Mouse (Mus musculus) liver, embryonic 12.5 days (tissue): Measurements from ENCODE around the gene C530008M17Rik. TPM values are rescaled to one million over a fixed set of nuclear protein-coding genes. Genes with fewer than 3 reads are reported as not detected.

Source experiments
- ATAC-seq: fragments of 200-750 bp; cut with Nextera tagmentation; 2 replicates; pipeline ENCODE4 v1.8.0; 2017; ENCODE audit warnings: moderate number of reproducible peaks, mild to moderate bottlenecking, moderate library complexity
- H3K27ac ChIP-seq: fragments of 300-500 bp; sonication (generic); 2 replicates; pipeline ENCODE4 v1.5.1; 2016; ENCODE audit warnings: mild to moderate bottlenecking
- H3K27me3 ChIP-seq: fragments of 300-500 bp; sonication (generic); replicated peaks from 2 replicates; pipeline ENCODE4 v1.6.1; 2016; ENCODE audit warnings: mild to moderate bottlenecking, moderate library complexity
- H3K36me3 ChIP-seq: fragments of 300-500 bp; sonication (generic); 2 replicates; pipeline ENCODE4 v1.6.1; 2016; ENCODE audit warnings: mild to moderate bottlenecking, moderate library complexity
- H3K4me1 ChIP-seq: fragments of 300-500 bp; sonication (generic); 2 replicates; pipeline ENCODE4 v1.6.1; 2016
- H3K4me2 ChIP-seq: fragments of 300-500 bp; sonication (generic); 2 replicates; pipeline ENCODE4 v1.6.1; 2016; ENCODE audit warnings: mild to moderate bottlenecking, moderate library complexity
- H3K4me3 ChIP-seq: fragments of 300-500 bp; sonication (generic); 2 replicates; pipeline ENCODE4 v1.5.1; 2016; ENCODE audit warnings: mild to moderate bottlenecking, moderate library complexity
- H3K9ac ChIP-seq: fragments of 300-500 bp; sonication (generic); 2 replicates; pipeline ENCODE4 v1.6.1; 2016; ENCODE audit warnings: mild to moderate bottlenecking, moderate library complexity
- H3K9me3 ChIP-seq: fragments of 300-500 bp; sonication (generic); replicated peaks from 2 replicates; pipeline ENCODE4 v1.6.1; 2016; ENCODE audit warnings: mild to moderate bottlenecking, moderate library complexity
- WGBS: fragments of 180-500 bp; shearing (Covaris S2); methylation state at CpG from one replicate; pipeline ENCODE4 v1.1.7; 2016; ENCODE audit not compliant: insufficient replicate concordance; 5-methylcytosine and 5-hydroxymethylcytosine counted together
- polyA plus RNA-seq: library from polyadenylated mRNA; unstranded; fragments of >200 nt; fragmentation: Nextera tagmentation; extraction: Ambion mirVana; gene quantifications from 2 replicates; pipeline ENCODE4 v1.2.1, GENCODE M21; 2016

Gene C530008M17Rik
- polyA plus RNA-seq, 1 experiment from 2014 or later = 12.2 TPM

DNA sequence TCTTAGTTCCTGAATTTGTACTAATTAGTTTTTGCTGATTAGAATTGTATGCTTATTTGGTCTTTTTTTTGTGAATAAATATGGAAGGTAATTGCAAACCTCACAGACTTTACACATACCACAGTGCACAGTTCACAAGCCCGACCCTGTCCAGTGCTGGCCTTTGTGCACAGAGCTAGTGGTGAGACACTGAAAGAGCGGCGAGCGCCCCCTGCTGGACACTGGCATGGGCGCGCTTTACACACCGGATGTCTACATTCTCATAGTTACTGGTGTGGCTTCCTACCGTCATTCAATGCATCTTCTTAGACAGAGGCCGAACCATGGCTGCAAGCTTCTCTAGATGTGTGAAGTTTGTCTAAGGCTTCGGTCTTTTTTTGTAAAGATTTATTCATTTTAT is 197.2 kb downstream of the C530008M17Rik start:
- Histone ChIP-seq H3K9me3 (no peaks in the 10 kb centered on the region), H3K9ac (no peak overlapping the region), H3K36me3 (0 out of 2 replicates have a peak, but pooled peaks cover 4% of the 10 kb centered on the region), H3K4me3 (no peak overlapping the region), H3K27me3 (peaks cover 45% of the 10 kb centered on the region), H3K4me1 (peaks cover 20% of the 10 kb centered on the region), H3K4me2 (no peak overlapping the region), H3K27ac (no peak overlapping the region)
- peak; percentile 69 for ATAC-seq
- 6% methylated on average over 10 of the region's 10 CpGs for WGBS

DNA sequence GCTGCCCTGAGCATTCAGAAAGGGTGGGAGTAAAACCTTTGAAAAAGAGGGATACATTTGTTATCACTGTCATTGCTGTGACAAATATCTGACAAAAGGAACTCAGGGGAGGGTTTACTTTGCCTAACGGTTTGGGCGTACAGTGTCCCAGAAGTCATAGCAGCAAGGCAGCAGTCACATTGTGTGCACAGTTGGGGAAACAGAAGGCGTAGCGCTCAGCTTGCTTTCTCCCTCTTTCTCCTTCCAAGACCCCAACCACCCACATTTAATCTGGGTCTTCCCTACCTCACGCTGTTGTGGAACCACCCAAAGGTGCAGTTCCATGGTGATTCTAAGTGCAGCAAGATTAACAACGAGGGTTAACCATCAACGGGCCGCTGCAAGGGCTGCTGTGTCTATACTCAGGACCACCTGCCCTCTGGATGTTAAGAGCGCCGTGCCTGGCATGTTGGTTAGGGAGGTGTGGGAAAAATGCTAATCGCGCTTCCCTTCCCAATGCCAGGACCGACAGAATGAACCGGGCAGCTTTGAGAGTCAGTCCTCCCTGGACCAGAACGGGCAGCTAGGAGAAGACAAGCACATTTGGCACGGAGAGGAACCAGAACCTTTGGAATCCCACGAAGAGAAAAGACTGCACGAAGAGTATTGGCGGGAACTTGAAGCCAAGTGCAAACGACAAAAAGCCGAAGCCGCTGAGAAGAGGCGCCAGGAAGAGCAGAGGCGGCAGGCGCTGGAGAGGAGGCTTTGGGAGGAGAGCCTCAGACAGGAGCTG is 199.7 kb downstream of the C530008M17Rik start:
- H3K4me1 ChIP-seq = peaks cover 20% of the 10 kb centered on the region
- no peak overlapping the region for H3K27ac ChIP-seq
- H3K4me2 ChIP-seq = peak overlapping the region; percentile 62
- peak overlapping the region; percentile 37 for H3K4me3 ChIP-seq
- no peak overlapping the region for H3K9ac ChIP-seq
- no peak for ATAC-seq
- H3K27me3 ChIP-seq = peaks cover 59% of the 10 kb centered on the region
- peaks cover 10% of the 10 kb centered on the region; the same call in 1 of the 2 replicates for H3K36me3 ChIP-seq
- 24% methylated on average over 25 of the region's 25 CpGs for WGBS
- H3K9me3 ChIP-seq = no peaks in the 10 kb centered on the region

DNA sequence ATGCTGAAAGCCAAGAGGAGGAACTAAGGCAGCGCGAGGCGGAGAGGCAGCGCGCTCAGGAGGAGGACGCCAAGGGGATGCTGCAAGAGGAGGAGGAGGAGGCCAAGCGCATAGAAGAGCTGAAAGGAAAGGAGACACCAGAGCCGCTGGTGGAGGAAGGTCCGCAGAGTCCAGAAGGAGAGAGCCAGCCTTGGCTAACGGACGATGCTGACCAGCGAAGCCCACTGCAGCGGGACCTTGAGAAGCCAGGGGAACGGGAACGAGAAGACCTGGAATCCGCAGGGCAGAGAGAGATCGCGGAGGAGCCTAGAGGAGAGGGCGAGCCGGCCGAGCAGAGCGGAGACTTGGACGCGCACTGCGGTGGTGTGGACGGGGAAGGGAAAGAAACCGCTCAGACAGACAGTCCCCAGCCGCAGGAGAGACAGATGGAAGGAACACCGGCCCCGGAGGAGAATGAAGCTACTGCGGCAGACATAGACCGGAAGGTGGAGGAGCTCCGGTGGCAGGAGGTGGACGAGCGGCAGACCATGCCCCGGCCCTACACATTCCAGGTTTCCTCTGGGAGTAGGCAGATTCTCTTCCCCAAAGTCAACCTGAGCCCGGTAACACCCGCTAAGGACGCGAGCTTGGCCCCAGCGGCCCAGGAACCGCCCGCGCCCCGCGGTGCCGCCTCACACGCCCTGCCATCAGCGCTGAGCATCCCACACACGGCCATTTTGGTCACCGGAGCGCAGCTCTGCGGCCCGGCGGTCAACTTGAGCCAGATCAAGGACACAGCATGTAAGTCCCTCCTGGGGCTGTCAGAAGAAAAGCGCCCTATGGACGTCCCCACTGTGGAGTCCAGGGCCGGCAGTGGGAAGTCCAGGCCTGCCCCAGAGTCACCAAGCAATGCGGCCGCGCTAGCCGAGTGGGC is 201.0 kb downstream of the C530008M17Rik start:
- peaks cover 8% of the 10 kb centered on the region; the same call in 1 of the 2 replicates for H3K36me3 ChIP-seq
- 11% methylated on average over 62 of the region's 62 CpGs for WGBS
- H3K27me3 ChIP-seq = peaks cover 59% of the 10 kb centered on the region
- no peak for ATAC-seq
- peak overlapping the region; percentile 37 for H3K4me3 ChIP-seq
- H3K9ac ChIP-seq = no peak overlapping the region
- H3K4me1 ChIP-seq = peaks cover 20% of the 10 kb centered on the region
- H3K27ac ChIP-seq = no peak overlapping the region
- H3K4me2 ChIP-seq = peak overlapping the region; percentile 62
- H3K9me3 ChIP-seq = no peaks in the 10 kb centered on the region

DNA sequence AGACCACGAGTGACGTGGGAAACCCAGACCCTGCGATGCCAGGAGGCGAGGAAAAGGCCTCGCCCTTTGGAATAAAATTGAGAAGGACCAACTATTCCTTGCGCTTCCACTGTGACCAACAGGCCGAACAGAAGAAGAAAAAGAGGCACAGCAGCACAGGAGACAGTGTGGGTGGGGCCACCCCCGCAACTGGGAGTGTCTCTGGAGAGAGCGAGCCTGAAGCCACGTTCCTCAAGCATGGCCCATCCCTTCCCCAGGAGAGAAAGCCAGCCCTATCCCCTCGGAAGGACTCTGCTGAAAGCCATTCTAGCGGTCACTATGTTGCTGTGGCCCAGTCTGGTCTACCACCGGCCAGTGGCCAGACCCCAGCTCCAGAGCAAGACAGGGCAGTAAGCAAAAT is 202.1 kb downstream of the C530008M17Rik start:
- ATAC-seq = no peak

DNA sequence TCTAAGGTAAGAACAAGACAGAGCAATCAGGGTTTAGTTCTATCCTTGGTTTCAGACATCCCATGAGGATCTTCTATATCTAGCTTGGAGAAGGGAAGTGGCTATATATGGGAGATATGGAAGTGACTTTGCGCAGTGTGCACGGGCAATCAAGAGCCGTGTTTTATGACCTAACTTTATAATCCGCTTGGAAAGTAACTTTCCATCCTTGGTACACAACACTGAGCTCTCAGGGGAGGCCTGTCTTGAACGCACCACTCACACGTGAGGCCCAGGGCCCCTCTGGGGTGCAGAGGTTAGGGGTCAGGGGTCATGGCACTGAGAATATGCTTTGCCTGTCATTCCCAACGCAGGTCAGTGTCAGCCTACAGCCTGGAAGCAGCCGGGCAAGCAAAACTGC is 210.5 kb downstream of the C530008M17Rik start:
- peaks cover 11% of the 10 kb centered on the region; the same call in 1 of the 2 replicates for H3K36me3 ChIP-seq
- H3K4me2 ChIP-seq = no peak overlapping the region
- no peaks in the 10 kb centered on the region for H3K9me3 ChIP-seq
- no peak overlapping the region for H3K9ac ChIP-seq
- no peak overlapping the region for H3K27ac ChIP-seq
- H3K4me3 ChIP-seq = no peak overlapping the region
- peaks cover 7% of the 10 kb centered on the region; the same call in 1 of the 2 replicates for H3K4me1 ChIP-seq
- ATAC-seq = no peak
- H3K27me3 ChIP-seq = no peaks in the 10 kb centered on the region
- WGBS = 79% methylated on average over 8 of the region's 8 CpGs

More for the DNA sequence above, 202.1 kb downstream of the C530008M17Rik start:
- peaks cover 6% of the 10 kb centered on the region; the same call in 1 of the 2 replicates for H3K36me3 ChIP-seq
- H3K4me3 ChIP-seq = no peak overlapping the region
- no peaks in the 10 kb centered on the region for H3K9me3 ChIP-seq
- no peak overlapping the region for H3K27ac ChIP-seq
- H3K27me3 ChIP-seq = peaks cover 59% of the 10 kb centered on the region
- H3K4me2 ChIP-seq = no peak overlapping the region
- H3K4me1 ChIP-seq = peaks cover 20% of the 10 kb centered on the region
- no peak overlapping the region for H3K9ac ChIP-seq
- WGBS = 58% methylated on average over 13 of the region's 13 CpGs

DNA sequence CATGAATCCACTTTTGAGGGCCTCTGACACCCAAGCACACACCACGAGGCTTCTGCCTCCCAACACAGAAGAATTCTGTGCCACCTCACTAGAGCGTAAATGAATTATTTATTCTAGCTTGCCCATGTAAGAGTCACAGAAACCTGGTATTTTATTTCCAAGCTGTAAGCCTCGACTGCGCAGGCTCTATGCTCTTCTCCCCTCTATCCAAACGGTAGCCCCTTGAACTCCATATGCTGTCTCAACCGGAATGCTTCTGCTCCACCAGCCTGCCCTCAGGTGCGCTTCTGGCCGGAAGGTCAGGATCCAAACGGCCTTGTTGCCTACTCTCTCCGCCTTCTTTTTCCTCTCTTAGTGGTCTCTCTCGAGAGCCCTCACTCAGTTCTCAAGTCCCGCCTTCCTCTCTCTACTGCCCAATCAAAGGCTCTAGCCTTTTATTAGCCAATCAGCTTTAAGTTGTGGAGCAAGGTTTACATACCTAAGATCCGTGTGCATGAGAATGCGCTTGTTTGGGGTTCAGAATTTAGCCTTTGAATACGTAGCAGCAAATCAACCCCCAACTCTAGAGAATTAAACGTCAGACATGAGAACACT is 212.5 kb downstream of the C530008M17Rik start:
- peak; percentile 82 for ATAC-seq
- Histone ChIP-seq H3K4me2 (peak overlapping the region; percentile 72), H3K9ac (peak overlapping the region; percentile 52; the same call in 1 of the 2 replicates), H3K9me3 (no peaks in the 10 kb centered on the region), H3K27ac (no peak overlapping the region), H3K4me3 (peak overlapping the region; percentile 52), H3K27me3 (no peaks in the 10 kb centered on the region), H3K4me1 (peaks cover 7% of the 10 kb centered on the region; the same call in 1 of the 2 replicates), H3K36me3 (peaks cover 17% of the 10 kb centered on the region)
- WGBS = 19% methylated on average over 16 of the region's 16 CpGs

DNA sequence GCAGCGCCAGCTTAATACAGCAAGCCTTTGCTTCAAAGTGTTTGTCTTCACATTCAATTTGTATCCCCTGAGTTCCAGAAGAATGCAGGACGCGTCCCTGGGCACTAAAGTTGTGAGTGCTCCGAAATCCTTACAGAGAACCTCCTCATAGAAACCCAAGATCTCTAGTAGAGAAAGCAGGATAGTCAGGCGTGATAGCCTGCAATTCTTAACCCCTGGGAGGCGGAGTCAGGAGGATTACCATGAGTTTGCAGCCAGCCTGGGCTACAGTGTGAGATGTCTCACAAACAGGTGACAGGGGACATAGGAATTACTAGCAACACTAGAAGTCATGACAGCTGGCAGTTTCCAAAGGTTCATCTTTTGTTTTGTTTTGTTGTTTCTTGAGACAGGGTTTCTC is 213.2 kb downstream of the C530008M17Rik start:
- WGBS = 40% methylated on average over 6 of the region's 6 CpGs
- Histone ChIP-seq H3K27me3 (no peaks in the 10 kb centered on the region), H3K9me3 (no peaks in the 10 kb centered on the region), H3K36me3 (peaks cover 20% of the 10 kb centered on the region), H3K4me1 (peaks cover 7% of the 10 kb centered on the region; the same call in 1 of the 2 replicates), H3K27ac (no peak overlapping the region), H3K4me2 (peak overlapping the region; percentile 72), H3K9ac (peak overlapping the region; percentile 52; the same call in 1 of the 2 replicates), H3K4me3 (peak overlapping the region; percentile 52)
- ATAC-seq = no peak

GRCm38 (mm10) chr5:76876106-76876758 is 219.9 kb downstream of the C530008M17Rik start:
- H3K4me2 ChIP-seq = no peak overlapping the region
- ATAC-seq = no peak
- peaks cover 51% of the 10 kb centered on the region for H3K36me3 ChIP-seq
- no peaks in the 10 kb centered on the region for H3K9me3 ChIP-seq
- no peaks in the 10 kb centered on the region for H3K27me3 ChIP-seq
- no peak overlapping the region for H3K4me3 ChIP-seq
- H3K4me1 ChIP-seq = no peaks in the 10 kb centered on the region
- no peak overlapping the region for H3K9ac ChIP-seq
- WGBS = 87% methylated on average over 25 of the region's 25 CpGs
- H3K27ac ChIP-seq = no peak overlapping the region

DNA sequence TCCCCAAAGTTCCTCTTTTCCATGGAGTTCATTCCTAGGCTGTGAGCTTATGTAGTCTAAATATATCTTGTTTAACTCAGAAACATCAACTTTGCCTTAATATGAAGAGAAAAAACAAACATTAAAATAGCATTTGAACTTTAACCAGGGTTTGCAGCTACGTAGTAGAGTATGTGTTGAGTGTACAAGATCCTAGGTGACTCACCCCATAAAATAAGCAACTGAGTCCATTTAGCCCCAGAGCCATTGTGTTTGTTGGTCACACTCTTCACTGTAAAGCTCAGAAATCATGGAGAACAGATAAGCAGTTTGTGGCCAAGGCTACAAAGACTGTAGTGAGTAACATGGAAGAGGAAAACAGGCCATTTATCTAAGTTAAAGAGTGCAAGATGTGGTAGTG is 227.8 kb downstream of the C530008M17Rik start:
- Histone ChIP-seq H3K36me3 (peaks cover 65% of the 10 kb centered on the region), H3K9ac (no peak overlapping the region), H3K4me3 (no peak overlapping the region), H3K9me3 (no peaks in the 10 kb centered on the region), H3K27me3 (no peaks in the 10 kb centered on the region), H3K27ac (no peak overlapping the region), H3K4me1 (no peaks in the 10 kb centered on the region), H3K4me2 (no peak overlapping the region)
- WGBS = 80% methylated on average over 1 of the region's 1 CpGs
- ATAC-seq = no peak

DNA sequence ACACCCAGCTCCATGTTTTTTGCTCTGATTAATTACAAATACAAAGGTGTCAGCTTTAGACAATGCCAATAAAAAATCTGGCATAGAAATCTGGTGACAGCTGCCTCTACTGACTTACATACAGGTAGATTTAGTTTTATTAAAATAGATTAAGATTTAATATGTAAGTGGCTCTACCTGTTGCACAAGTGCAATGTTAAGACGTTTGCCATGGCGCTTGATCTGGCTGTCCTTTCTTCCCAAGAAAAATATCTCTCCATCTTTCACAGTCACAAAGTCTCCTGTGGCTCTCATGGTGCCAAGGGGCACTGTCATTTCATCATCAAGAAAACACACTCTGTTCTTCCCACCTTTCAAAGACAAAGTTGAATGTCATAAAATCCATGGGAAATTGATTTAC is 230.7 kb downstream of the C530008M17Rik start:
- peaks cover 76% of the 10 kb centered on the region for H3K36me3 ChIP-seq
- 81% methylated on average over 2 of the region's 2 CpGs for WGBS
- H3K9ac ChIP-seq = no peak overlapping the region
- H3K4me2 ChIP-seq = no peak overlapping the region
- H3K4me1 ChIP-seq = no peaks in the 10 kb centered on the region
- no peak overlapping the region for H3K27ac ChIP-seq
- H3K4me3 ChIP-seq = no peak overlapping the region
- H3K27me3 ChIP-seq = no peaks in the 10 kb centered on the region
- ATAC-seq = no peak
- H3K9me3 ChIP-seq = no peaks in the 10 kb centered on the region

DNA sequence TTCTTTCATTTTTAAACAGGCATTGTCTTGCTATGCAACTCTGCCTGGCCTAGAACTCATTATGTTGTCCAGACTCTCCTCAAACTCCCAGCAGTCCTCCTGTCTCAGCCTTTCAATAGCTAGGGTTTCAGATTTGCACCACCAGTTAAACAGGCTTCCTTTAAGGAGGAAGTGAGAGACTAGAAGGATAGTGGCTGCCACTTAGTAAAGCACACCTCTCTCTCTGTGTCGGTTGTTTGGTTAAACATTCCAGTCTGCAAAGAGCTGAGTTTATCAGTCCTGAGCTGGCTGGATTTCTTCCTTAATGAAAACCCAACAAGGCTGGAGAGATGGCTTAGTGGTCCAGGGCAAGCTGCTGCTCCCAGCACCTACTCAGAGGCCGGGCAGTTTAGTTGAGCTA is 236.3 kb downstream of the C530008M17Rik start:
- H3K27me3 ChIP-seq = no peaks in the 10 kb centered on the region
- H3K9me3 ChIP-seq = no peaks in the 10 kb centered on the region
- no peak overlapping the region for H3K9ac ChIP-seq
- ATAC-seq = no peak
- H3K4me3 ChIP-seq = no peak overlapping the region
- 48% methylated on average over 2 of the region's 2 CpGs for WGBS
- no peaks in the 10 kb centered on the region for H3K4me1 ChIP-seq
- H3K27ac ChIP-seq = no peak overlapping the region
- peaks cover 82% of the 10 kb centered on the region for H3K36me3 ChIP-seq
- no peak overlapping the region for H3K4me2 ChIP-seq
